ENCODE assay signal across 8 mouse cellular contexts in genomic region chr4:129819712-129820336, GRCm38 (mm10). TPM values are rescaled to one million over a fixed set of nuclear protein-coding genes. Genes with fewer than 3 reads are reported as not detected.
DNase-seq lines count a peak whose midpoint lies in the region; ATAC-seq and TF ChIP-seq lines count a peak whose summit lies in the region.

No protein-coding gene starts in this region.

- no peaks in the 10 kb centered on the region for H3K9me3 ChIP-seq in G1E (replicated peaks)
- no peaks in the 10 kb centered on the region for H3K9me3 ChIP-seq in forebrain, postnatal 0 days (ENCODE audit: low read length)
- H3K9me3 ChIP-seq in lung, embryonic 16.5 days (ENCODE audit: control insufficient read depth, low read length): no peaks in the 10 kb centered on the region

- peak overlapping the region; percentile 79 for H3K9ac ChIP-seq in forebrain, postnatal 0 days
- H3K9ac ChIP-seq in lung, embryonic 16.5 days (ENCODE audit: low read length): peak overlapping the region; percentile 94

- no peaks in the 10 kb centered on the region for H3K27me3 ChIP-seq in G1E (ENCODE audit: insufficient read depth, low read length)
- H3K27me3 ChIP-seq in forebrain, postnatal 0 days (ENCODE audit: insufficient read depth, low read length): no peaks in the 10 kb centered on the region
- no peaks in the 10 kb centered on the region for H3K27me3 ChIP-seq in lung, embryonic 16.5 days (ENCODE audit: control insufficient read depth, insufficient read depth, low read depth, low read length)

- peak overlapping the region; percentile 87 for H3K27ac ChIP-seq in forebrain, postnatal 0 days (ENCODE audit: low read depth, low read length)
- peak overlapping the region; percentile 96 for H3K27ac ChIP-seq in lung, embryonic 16.5 days (ENCODE audit: low read length)

- peak; percentile 89 for DNase-seq in G1E (ENCODE audit: low spot score)
- DNase-seq in cerebellum, adult 18-20 months: peak; percentile 95 to 97
- DNase-seq in forebrain, postnatal 0 days: peak; percentile 93
- DNase-seq in layer of hippocampus, adult 9-10 months (ENCODE audit: low spot score): peak; percentile 61
- peak; percentile 86 for DNase-seq in ovary, postnatal 10 days (ENCODE audit: low spot score)
- DNase-seq in thymus, postnatal 10 days (ENCODE audit: low spot score in 2 of 2): peak; percentile 96 to 97

- peaks cover 51% of the 10 kb centered on the region for H3K4me1 ChIP-seq in G1E (ENCODE audit: insufficient read depth, low read depth, low read length)
- H3K4me1 ChIP-seq in forebrain, postnatal 0 days (ENCODE audit: insufficient read depth): peaks cover 14% of the 10 kb centered on the region
- peaks cover 45% of the 10 kb centered on the region for H3K4me1 ChIP-seq in lung, embryonic 16.5 days (replicated peaks; ENCODE audit: control insufficient read depth, insufficient read depth, low read length)

- TF ChIP-seq CTCF in G1E (IDR thresholded peaks at IDR 0.05; ENCODE audit: low read depth, low read length): no peak
- peak; percentile 27 for TF ChIP-seq CTCF in forebrain, postnatal 0 days (IDR thresholded peaks at IDR 0.05; ENCODE audit: low read depth)

- peak overlapping the region; percentile 100 for H3K4me3 ChIP-seq in G1E (ENCODE audit: low read depth, low read length)
- H3K4me3 ChIP-seq in forebrain, postnatal 0 days (ENCODE audit: low read depth, low read length): peak overlapping the region; percentile 98
- H3K4me3 ChIP-seq in lung, embryonic 16.5 days (ENCODE audit: low read length): peak overlapping the region; percentile 86

- under 1% methylated on average over 62 of the region's 83 CpGs for WGBS in forebrain, postnatal 0 days
- under 1% methylated on average over 42 of the region's 83 CpGs for WGBS in lung, embryonic 16.5 days

- ATAC-seq in G1E (ENCODE audit: extremely low read depth, insufficient number of reproducible peaks, low FRiP score, poor library complexity, severe bottlenecking): peak; percentile 90
- ATAC-seq in forebrain, postnatal 0 days: peak; percentile 94
- peak; percentile 94 to 96 for ATAC-seq in hematopoietic stem cell, adult 5-6 weeks (replicated peaks in 1 of 2; ENCODE audit: insufficient read depth in 1 of 2, low FRiP score in 2 of 2, low TSS enrichment in 1 of 2, low read depth in 1 of 2, poor library complexity in 2 of 2, severe bottlenecking in 2 of 2)
- ATAC-seq in lung, embryonic 16.5 days (ENCODE audit: low read depth): peak; percentile 98

- H3K36me3 ChIP-seq in G1E (replicated peaks): peaks cover 27% of the 10 kb centered on the region
- no peaks in the 10 kb centered on the region for H3K36me3 ChIP-seq in forebrain, postnatal 0 days (ENCODE audit: insufficient read depth)
- H3K36me3 ChIP-seq in lung, embryonic 16.5 days (ENCODE audit: control insufficient read depth, insufficient read depth, low read length): no peaks in the 10 kb centered on the region

- peak overlapping the region; percentile 77 for H3K4me2 ChIP-seq in forebrain, postnatal 0 days (ENCODE audit: low read depth)
- H3K4me2 ChIP-seq in lung, embryonic 16.5 days (ENCODE audit: low read depth, low read length): peak overlapping the region; percentile 79

RNA-seq across cellular contexts. Expression of gene Ptp4a2, which starts 8.8 kb away (rescaled TPM):
- 712 and 801 TPM in 2 replicates for total RNA-seq in G1E (2014; fragmentation: Nextera tagmentation)
- 371 and 464 TPM in 2 replicates for total RNA-seq in G1E (2017)
- polyA plus RNA-seq in G1E (2012): 37.5 and 45.6 TPM in 2 replicates
- total RNA-seq in forebrain, postnatal 0 days (2014; rRNA removed): 123 and 131 TPM in 2 replicates
- polyA plus RNA-seq in forebrain, postnatal 0 days (2015; fragmentation: Nextera tagmentation; extraction: Ambion mirVana): 252 and 270 TPM in 2 replicates
- 413 and 530 TPM in 2 replicates for total RNA-seq in hematopoietic stem cell, adult 5-6 weeks (2017)
- 302 and 330 TPM in 2 replicates for polyA plus RNA-seq in lung, embryonic 16.5 days (2015; fragmentation: Nextera tagmentation; extraction: Ambion mirVana)

Comparison
In these comparisons a context has a peak if more than half of its experiments do, and no peak if none do; other contexts are left out.
1. Peak in every context shown above with its lines: DNase-seq, ATAC-seq, H3K4me3 ChIP-seq and H3K27ac ChIP-seq.